Mouse (Mus musculus) adrenal gland, adult 8-10 months (tissue): Measurements from ENCODE around the gene Mepe. TPM values are rescaled to one million over a fixed set of nuclear protein-coding genes. Genes with fewer than 3 reads are reported as not detected.

Experiments used
- DNase-seq: peaks from one replicate; pipeline ENCODE4 v3.0.0; 2022
- total RNA-seq, 4 experiments: library from RNA; stranded (reverse); gene quantifications; 2 replicates each; pipeline ENCODE4 v1.2.4; 2022

The Mepe gene
- total RNA-seq, result not detected

- no peak for DNase-seq
Observed at GRCm38 (mm10) chr5:104325029-104325428, at the start of gene Mepe. TSS of gene Mepe (plus strand) at chr5:104325329.

GRCm38 (mm10) chr5:104294201-104294600 lies 30.9 kb upstream of the Mepe start:
- no peak for DNase-seq

- no peak for DNase-seq
Observed at GRCm38 (mm10) chr5:104298994-104299393, 26.1 kb upstream of the Mepe start, which contains the start of gene Ibsp. TSS of gene Ibsp (plus strand) at chr5:104299171.

GRCm38 (mm10) chr5:104314073-104314472 lies 11.1 kb upstream of the Mepe start:
- no peak for DNase-seq

GRCm38 (mm10) chr5:104326884-104327283 lies 1.8 kb downstream of the Mepe start:
- DNase-seq, result no peak

GRCm38 (mm10) chr5:104327389-104327788 lies 2.3 kb downstream of the Mepe start:
- no peak for DNase-seq

- no peak for DNase-seq
Observed at GRCm38 (mm10) chr5:104327876-104328275, 2.7 kb downstream of the Mepe start.

- DNase-seq, result no peak
Observed at GRCm38 (mm10) chr5:104328317-104328850, 3.3 kb downstream of the Mepe start.

GRCm38 (mm10) chr5:104329381-104329780 lies 4.3 kb downstream of the Mepe start:
- DNase-seq, result no peak

GRCm38 (mm10) chr5:104330088-104330487 lies 5.0 kb downstream of the Mepe start:
- DNase-seq, result no peak

GRCm38 (mm10) chr5:104332296-104332695 lies 7.2 kb downstream of the Mepe start:
- no peak for DNase-seq

- peak; percentile 14 for DNase-seq
Observed at GRCm38 (mm10) chr5:104333231-104333640, 8.1 kb downstream of the Mepe start.

GRCm38 (mm10) chr5:104333643-104334042 lies 8.5 kb downstream of the Mepe start:
- no peak for DNase-seq

- no peak for DNase-seq
Observed at GRCm38 (mm10) chr5:104334516-104334915, 9.4 kb downstream of the Mepe start.

- DNase-seq, result no peak
Observed at GRCm38 (mm10) chr5:104335962-104336361, 10.8 kb downstream of the Mepe start.

- DNase-seq, result no peak
Observed at GRCm38 (mm10) chr5:104337491-104337890, 12.4 kb downstream of the Mepe start.

- DNase-seq, result no peak
Observed at GRCm38 (mm10) chr5:104339009-104339408, 13.9 kb downstream of the Mepe start.

- no peak for DNase-seq
Observed at GRCm38 (mm10) chr5:104339706-104340512, 14.8 kb downstream of the Mepe start.

- no peak for DNase-seq
Observed at GRCm38 (mm10) chr5:104340513-104340829, 15.3 kb downstream of the Mepe start.

- DNase-seq, result no peak
Observed at GRCm38 (mm10) chr5:104342881-104343280, 17.8 kb downstream of the Mepe start.

GRCm38 (mm10) chr5:104344526-104345240 lies 19.6 kb downstream of the Mepe start:
- DNase-seq, result no peak

GRCm38 (mm10) chr5:104345241-104345630 lies 20.1 kb downstream of the Mepe start:
- DNase-seq, result no peak

GRCm38 (mm10) chr5:104351041-104351440 lies 25.9 kb downstream of the Mepe start:
- DNase-seq, result no peak

- no peak for DNase-seq
Observed at GRCm38 (mm10) chr5:104351874-104352273, 26.7 kb downstream of the Mepe start.
